Mouse (Mus musculus) adrenal gland (tissue): ENCODE results near the gene Tlr5.

Experiments used
- intact Hi-C: fragments of 180-260 bp; cut with DNase I; formaldehyde crosslinking; loops from one replicate; pipeline ENCODE4 v1.15.1; 2025

The Tlr5 gene

DNA sequence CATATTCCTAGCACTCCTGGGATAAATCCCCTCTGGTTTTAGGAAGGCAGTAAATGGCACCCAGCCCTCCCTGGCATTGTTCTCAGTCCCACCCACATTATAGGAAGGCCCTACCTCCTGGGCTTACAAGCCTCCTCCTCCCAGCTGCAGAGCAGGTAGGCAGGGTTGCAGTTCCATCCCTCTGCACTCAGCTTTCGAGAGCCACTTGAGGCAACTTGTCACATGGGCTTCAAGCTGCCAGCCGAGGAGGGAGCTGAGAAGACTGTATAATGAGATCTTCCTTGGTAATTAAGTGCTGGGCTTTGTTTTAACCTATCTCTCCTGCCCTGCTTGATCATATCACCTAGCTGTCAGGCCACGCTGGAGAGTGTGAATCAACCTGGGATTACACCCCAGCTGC, 1.4 kb upstream of the Tlr5 start:
- intact Hi-C loops, result no loop called here

DNA sequence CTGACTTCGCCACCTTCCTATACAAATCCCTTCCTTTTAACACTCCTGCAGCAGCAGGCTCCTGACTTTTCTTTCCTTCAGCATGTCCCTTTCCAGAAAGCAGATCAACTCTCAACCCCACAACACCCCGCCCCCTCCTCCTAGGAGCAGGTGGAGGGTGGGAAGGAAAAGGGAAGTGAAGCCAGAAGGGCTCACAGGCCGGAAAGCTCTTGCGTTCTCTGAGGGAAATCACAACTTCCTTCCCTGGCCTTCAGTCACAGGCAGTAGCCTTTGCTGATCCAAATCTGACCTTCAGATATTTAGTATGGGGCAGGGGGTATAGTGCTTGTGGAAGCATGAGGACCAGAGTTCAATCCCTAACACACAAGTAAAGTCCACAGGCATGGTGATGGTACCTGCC, 921 bp upstream of the Tlr5 start:
- intact Hi-C loops, result no loop called here

DNA sequence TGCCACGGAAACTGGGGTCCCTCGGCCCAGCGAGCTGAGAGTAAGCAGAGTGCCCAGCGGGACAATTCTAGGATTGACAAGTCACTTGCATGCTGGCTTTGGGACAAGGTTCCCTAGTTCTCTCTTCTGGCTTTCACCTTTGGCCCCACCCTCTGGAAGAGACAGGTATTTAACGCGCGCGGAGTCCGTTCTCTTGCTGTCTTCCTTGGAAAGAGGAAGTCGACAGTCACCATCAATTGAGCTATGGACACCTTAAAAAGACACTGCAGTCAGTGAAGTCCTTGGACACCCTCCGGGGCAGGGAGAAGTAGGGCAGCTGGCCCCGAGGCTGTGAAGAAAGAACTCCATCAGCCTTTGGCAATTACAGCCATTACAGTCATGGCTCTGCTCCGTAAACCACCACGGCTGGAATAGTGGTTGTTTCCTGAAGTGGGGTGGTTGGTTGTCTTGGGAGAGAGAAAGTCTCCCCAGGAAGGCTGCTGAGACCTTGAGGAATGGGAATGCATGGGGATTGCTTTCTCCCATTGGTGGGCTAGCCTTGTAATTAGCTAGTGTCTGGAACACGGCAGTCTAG, 546 bp downstream of the Tlr5 start:
- intact Hi-C loops, result no loop called here

DNA sequence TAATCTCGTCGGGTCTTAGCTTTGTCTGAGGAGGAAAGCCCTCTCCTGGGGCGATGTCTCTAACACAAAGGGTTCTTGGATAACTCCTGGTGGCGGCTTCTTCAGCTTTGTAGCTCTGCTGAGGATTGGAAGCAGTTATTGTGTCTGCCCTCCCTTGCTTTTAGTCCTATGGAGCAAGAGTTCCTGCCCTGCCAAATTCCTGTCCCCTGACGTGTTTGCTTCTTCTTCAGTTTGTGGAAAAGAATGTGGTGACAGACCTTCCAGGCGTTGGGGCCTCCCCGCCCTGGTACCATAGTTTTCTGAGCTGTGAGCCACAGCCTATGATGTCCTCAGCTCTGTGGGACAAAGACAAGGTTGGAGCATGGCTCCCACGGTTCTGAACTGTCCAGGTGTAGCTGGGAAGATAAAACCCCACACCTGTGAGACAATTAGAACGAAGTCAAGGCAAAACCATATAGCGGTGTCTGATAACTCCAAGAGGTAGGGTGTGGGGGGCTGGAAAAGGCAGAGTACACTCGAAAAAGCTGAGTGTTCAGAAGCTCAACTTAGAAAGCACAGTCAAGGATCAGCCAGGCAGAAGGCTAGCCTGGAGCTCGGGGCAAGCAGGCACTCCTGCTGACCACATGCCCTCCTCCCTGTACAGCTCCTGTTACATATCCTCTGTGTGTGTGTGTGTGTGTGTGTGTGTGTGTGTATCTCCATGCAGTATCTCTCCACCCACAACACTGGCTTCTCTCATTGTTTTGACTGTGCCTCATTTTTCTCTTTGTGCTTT, 1.8 kb downstream of the Tlr5 start:
- intact Hi-C loops, result no loop called here

DNA sequence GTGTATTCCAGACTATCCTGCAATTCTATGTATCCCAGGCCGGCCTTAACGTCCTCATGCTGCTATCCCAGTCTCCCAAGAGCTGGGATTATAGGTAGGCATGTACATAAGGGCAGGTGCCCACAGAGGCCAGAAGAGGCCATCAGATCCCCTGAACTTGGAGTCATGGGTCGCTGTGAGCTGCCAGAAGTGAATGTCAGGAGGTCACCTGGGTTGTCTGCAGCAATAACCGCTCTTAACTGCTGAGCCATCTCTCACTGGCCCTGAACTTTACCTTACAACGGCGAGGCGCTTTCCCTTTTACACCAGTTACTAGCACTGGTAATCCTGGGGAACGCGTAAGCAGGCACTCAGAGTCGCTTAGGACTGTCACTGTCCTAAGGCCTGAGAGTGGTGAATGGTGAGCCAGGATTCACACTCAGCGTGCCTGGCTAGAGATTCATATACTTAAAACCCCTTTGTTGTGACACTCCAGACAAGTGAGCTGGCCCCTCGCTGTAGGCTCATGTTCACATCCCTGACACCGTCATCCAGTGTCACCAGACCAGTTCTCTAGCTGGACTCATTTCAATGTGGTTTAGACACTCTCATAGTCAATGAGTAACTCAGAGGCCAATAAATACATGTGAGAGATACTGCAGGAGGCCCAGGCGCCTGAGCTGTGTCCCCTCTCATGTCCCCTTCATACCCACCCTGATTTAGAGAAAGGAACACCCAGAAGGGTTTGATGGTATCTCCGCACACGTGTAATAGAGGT, 2.6 kb downstream of the Tlr5 start:
- intact Hi-C loops, result no loop called here

DNA sequence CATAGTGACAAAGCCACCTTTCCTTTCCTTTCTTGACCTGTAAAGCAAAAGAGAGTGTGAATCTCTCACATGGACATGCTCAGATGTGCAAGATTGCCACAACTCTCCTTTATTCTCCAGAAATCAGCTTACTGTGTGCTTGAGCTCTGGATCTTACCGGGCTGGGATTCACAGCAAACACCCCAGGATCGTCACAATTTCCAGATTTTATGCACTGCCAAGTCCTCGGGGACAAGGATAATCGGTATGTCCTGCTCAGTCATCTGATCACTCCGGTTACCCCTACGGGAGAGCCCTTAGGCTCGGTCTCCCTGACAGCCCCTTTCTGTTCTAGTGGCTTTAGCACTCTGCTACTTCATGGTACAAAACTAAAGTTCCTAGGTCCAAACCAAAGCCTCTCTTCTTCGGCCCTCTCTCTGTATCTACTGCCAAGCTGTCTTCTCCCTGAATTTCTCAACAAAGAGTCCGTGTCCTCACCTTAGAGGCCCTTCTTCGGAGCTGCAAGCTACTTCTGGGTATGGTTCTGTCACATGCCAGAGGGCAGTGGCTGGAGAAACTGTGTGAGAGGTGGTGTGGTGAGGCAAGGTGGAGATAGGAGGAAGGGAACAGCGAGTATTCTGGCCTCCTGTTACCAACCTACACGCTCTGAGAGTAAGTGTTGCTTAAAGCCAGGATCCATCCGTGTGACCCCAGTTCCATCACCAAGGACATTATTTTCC, 3.4 kb downstream of the Tlr5 start:
- intact Hi-C loops, result no loop called here

DNA sequence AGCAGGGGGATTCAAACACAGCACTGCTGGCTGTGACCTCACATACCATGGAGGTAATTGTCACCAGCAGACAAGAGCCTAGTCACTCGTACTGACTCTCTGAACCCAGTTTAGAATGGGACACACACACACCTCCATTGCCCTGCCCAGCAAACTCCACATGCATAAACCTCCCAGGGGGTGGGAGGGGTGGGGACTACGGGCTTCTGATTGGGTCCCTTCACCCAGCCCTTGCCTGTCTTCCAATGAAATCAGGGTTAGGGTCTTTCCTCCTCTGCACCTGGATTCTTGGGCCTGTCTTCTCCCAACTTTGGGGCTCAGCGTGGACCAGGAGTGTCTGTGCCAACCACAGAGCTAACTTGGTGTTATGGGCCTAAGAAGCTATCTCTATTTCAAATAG, 4.2 kb downstream of the Tlr5 start:
- intact Hi-C loops, result no loop called here

DNA sequence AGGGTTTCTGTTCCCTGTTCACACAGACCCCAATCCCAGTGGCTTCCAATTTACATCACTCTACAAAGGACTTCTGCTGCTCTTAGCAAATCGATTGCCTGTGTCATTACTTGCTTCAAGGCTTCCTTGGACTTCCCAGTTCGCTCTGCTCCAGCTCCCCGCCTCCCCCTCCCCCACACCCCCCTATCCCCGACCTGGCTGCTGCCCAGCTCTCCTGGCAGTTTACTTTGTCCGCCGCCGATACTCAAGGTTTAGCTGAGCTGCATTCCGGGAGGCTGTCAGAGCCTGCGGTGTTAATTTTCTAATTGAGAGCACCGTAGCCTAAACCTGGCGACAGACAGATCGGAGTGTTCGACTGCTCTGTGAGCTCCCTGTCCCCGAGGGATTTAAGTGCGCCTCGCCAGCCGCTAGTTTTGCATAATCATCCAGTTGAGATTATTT, 4.7 kb downstream of the Tlr5 start:
- intact Hi-C loops, result no loop called here

DNA sequence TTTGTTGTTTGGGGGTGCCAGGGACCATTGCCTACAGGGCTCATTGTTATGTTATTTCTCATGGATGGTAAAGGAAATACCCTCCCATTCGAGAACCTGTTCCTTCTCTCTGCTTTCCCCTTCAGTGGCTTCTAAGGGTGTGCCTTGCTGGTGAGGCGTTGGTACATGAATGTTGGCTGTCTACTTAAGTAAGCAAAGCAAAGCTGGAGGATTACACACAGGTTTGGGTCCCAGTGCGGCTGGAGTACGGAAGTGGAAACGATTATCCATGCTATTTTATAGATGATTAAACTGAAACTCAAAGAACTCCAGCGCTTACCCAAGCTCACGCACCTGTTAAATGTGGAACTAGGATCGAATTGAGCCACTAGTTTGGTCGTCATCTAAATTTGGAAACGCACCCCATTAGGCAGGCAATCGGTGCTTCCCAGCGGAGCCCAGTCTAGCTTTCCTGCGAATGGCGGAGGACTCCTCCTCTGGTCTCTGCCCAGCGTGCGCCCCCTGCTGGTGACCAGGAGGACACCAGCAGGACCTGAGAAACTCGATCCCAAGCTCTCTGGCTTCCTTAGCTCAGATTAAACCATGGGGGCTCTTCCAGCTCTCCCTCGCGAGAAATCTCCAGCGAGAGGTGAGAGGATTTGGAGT, 5.3 kb downstream of the Tlr5 start:
- intact Hi-C loops, result loop anchor here (1.0 to 5.0 kb wide), 2 partner anchors 93 to 408 kb away; no protein-coding TSS in a partner anchor

DNA sequence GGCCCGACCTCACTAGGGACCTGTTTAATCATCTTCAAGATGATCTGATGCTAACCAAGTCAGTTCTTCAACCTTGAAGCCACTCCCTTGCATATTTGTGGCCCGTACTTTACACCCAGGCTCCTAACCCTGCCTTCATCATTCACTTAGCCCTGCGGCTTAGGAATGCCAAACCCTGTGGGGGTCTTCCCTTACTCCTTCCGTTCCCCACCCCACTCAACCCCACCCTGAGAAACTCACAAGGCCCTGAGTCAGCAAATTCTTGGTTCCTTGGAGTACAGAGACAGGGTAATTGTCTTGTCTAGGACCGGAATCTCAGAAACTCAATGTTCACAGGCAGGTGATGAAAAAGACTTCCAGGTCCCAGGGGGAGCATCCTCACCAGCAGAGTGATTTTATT, 6.5 kb downstream of the Tlr5 start:
- intact Hi-C loops, result loop anchor here (5.0 kb wide), 1 partner anchor 409 kb away; no protein-coding TSS in a partner anchor

DNA sequence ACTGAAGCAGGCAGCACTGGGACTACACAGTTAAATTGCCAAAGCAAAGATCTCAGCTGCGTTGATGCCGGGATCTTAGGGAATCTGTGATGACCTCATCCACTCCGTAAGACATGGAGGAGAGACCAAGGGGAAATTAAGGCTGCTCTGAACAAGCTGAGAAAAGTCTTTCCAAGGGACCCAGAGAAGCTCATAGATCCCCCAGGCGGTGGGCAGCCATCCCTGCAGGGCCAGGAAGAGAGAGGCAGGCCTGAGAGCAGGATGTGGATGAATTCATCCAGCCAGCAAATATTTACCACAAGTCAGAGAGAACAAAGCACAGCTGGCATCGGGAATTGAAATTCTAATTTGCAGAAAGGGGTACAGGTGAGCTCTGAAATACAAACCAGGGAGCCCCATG, 8.7 kb downstream of the Tlr5 start:
- intact Hi-C loops, result loop anchor here (5.0 kb wide), 1 partner anchor 411 kb away; no protein-coding TSS in a partner anchor

DNA sequence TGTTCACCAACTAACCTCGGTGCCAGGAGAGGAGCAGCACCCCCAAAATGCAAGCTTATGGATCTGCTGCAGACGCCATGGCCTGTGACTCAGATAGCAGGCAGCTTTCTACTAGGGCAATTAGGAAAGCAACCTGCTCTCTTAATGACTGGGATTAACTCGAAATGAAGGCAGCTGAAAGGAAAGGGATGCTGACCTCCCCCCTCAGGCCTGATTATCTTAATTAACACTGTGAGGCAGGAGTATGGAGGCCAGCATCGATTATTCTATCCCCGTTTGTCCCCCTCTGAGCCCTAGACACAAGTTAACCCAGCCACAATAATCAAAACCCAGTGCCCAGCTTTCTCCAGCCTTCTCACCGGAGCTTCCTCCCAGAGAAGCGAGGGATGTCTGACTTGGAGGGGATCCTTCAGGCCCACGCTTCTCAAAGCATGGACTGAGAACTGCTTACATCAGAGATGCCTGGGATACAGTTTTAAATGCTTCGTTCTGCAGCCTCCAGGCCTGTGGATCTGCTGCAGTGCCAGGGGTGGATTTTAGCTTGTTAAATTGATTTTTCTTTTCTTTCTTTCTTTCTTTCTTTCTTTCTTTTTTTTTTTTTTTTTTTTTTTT, 10.4 kb downstream of the Tlr5 start:
- intact Hi-C loops, result loop anchor here (5.0 kb wide), 1 partner anchor 413 kb away; no protein-coding TSS in a partner anchor

DNA sequence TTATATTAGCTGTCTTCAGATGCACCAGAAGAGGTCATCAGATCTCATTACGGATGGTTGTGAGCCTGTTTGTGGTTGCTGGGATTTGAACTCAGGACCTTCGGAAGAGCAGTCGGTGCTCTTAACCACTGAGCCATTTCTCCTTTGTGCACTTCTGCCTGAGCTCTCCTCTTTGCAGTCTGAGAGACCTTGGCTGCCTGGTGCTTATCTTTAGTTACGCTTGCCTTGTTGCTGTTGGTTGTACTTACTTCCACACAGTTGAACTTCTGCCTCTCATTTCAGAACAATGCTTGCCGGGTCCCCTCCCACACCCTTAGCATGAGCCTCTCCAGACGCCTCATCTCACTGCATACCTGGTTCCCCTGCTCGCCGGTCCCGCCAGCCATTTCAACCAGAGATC, 14.1 kb downstream of the Tlr5 start:
- intact Hi-C loops, result no loop called here

DNA sequence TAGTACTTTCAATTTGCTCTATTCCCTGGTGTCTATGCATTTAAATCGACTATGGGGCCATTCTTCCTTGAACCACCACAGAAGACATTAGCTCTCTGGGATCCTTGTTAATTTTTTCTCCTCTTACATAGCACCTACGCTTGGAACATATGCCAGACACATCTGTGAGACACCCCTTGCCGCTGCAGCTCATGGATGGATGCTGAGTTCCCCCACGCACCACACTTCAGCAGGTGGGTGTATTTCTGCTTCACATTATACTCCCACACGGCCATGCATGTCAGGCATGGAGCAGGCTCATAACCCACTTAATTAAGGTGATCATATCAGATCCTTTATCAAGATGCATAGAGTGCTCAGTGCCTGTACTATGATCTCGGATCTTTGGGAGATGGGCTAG, 17.7 kb downstream of the Tlr5 start:
- intact Hi-C loops, result no loop called here

DNA sequence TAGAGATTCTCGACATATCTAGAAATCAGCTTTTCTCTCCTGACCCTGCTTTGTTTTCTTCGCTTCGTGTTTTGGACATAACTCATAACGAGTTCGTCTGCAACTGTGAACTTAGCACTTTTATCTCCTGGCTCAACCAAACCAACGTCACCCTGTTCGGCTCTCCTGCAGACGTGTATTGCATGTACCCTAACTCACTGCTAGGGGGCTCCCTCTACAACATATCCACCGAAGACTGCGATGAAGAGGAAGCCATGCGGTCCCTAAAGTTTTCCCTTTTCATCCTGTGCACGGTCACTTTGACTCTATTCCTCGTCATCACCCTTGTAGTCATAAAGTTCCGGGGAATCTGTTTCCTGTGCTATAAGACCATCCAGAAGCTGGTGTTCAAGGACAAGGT, 20.2 kb downstream of the Tlr5 start:
- intact Hi-C loops, result no loop called here

DNA sequence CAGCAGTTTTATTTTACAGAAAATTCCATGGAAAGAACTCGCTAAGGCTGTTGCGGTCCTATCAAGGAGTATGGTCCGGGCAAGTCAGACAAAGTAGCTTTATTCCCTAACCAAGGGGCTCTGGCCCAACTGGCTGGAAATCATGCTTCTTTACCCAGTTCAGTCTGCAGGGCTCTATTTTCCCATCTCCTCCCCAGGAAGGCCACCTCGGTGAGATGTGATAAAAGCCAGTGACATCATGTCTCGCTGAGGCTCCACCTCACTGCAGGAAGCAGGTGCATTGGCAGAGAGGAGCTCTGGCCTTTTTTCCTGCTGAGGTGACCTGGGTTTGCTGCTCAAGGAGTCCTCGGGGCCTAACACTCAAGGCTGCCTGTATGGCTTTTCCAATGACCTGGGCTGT, 26.1 kb downstream of the Tlr5 start:
- intact Hi-C loops, result no loop called here

DNA sequence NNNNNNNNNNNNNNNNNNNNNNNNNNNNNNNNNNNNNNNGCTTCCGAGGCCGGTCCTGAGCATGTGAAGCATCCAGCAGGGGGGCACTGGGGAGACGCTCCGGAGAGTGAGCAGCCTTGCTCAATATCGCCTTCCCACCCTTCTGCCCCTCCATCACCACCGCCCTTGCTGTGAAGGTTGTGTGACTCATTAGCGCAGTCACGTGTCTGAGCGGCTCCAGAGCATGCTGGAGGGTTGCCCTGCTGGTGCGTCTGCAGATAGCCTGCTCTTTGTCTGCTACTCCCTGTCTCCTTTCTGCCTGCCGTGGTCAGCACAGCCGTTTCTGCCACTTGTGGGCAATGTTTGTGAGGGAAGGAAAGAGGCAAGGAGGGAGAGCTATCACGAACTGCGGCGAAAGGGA, 28.4 kb downstream of the Tlr5 start:
- intact Hi-C loops, result no loop called here

DNA sequence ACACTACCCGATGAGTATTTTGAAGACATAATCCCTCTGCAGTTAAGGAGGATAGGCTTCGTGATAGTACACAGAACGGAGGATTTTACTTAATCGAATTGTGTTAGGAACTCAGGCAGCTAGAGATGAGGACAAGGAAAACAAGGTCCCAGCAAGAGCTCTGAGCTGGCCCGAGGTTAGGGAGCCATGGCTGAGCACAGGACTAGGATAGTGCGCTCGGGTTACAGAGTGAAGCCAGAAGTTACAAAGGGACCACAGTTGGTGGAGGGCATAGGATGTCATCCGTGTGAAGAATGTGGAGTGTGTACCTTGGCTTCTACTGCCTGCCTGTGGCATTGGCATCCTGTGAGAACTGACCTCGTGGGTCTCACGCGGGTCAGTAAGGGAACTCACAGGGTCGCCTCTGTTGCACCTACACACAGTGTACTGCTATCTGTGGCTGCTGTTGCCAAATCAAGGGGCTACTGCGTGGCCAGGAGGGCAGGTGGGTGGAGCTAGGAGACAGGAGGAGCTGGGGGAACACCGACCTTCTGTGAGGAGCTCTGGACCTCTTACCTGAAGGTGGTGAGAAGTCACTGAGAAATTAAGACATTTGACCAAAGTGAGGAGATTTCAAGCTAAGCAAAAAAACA, 29.0 kb downstream of the Tlr5 start:
- intact Hi-C loops, result no loop called here

DNA sequence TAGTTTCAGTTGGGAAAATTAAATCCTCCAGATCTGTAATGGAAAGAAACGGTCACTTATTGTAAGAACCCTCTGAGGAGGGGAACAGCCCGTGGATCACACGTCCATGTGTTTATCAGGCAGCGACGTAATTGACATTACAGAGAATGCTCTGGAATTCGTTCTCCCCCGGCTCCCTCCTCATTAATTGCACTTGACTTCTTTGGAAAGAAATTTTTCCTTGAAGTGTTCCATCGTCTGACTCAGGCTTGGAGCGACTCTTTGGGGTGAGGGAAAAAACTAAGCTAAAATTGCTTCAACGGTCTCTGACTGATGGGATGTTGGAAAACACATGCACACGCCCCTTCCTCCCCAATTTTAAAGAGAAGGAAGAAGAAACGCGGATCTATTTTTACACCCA, 31.7 kb downstream of the Tlr5 start:
- intact Hi-C loops, result no loop called here

DNA sequence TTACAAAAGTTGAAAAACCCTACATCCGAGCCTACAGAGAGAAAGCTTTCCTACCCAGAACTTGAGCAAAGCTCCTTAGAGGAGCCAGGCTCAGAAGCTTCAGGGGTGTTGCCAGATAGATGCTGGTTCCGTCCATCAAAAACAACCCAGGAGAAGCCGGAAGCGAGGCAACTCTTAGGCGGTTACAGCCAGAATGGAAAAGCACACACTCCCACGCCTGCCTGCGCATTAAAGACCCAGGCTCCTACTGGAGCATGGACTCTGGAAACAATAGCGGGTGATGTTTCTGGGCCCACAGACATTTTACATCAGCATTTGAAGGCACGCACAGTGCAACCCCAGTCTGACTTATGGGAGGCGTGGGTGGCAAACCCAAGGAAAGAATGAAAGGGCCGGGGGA, 32.2 kb downstream of the Tlr5 start:
- intact Hi-C loops, result no loop called here
